Comparison of ENCODE assay signal across 14 mouse cellular contexts in genomic region chr7:34597986-34598385, GRCm38 (mm10). TPM values are rescaled to one million over a fixed set of nuclear protein-coding genes. Genes with fewer than 3 reads are reported as not detected.
"Had no signal": no experiment of that assay in that cellular context is flagged by ENCODE, and none has a peak within 500 bp of the region (broad histone marks: within the 10 kb centered on the region; RNA-seq: fewer than 3 reads in every experiment).

No protein-coding gene starts in this region.

- ATAC-seq: liver, embryonic 12.5 days had no signal

- H3K27me3 ChIP-seq: limb, embryonic 15.5 days; liver, embryonic 12.5 days; megakaryocyte, embryonic 14.5 days; midbrain, embryonic 12.5 days; neural tube, embryonic 15.5 days had no signal

- H3K4me2 ChIP-seq: limb, embryonic 15.5 days; liver, embryonic 12.5 days; lung, embryonic 14.5 days; midbrain, embryonic 12.5 days; neural tube, embryonic 15.5 days had no signal

- H3K9ac ChIP-seq: limb, embryonic 15.5 days; liver, embryonic 12.5 days; midbrain, embryonic 12.5 days; neural tube, embryonic 15.5 days had no signal

- H3K4me3 ChIP-seq: limb, embryonic 15.5 days; liver, embryonic 12.5 days; megakaryocyte, embryonic 14.5 days; midbrain, embryonic 12.5 days; neural tube, embryonic 15.5 days had no signal

- DNase-seq: kidney, adult 8-10 months; kidney, postnatal 25 days; layer of hippocampus, adult 9-11 months; lung, postnatal 14 days; right cerebral cortex, adult 18-20 months; right cerebral cortex, postnatal 25 days; thymus, postnatal 36 days had no signal

- H3K4me1 ChIP-seq: liver, embryonic 12.5 days; megakaryocyte, embryonic 14.5 days had no signal

- H3K36me3 ChIP-seq: limb, embryonic 15.5 days; liver, embryonic 12.5 days; midbrain, embryonic 12.5 days; neural tube, embryonic 15.5 days had no signal

- H3K9me3 ChIP-seq: limb, embryonic 15.5 days; liver, embryonic 12.5 days; megakaryocyte, embryonic 14.5 days; midbrain, embryonic 12.5 days; neural tube, embryonic 15.5 days had no signal

- H3K27ac ChIP-seq: limb, embryonic 15.5 days; liver, embryonic 12.5 days; macrophage; midbrain, embryonic 12.5 days; neural tube, embryonic 15.5 days had no signal

RNA-seq across cellular contexts. Expression of gene Kctd15, which starts 58.5 kb away (rescaled TPM):
- polyA plus RNA-seq: macrophage had no signal
